Mouse (Mus musculus) neural tube, embryonic 14.5 days (tissue): Measurements from ENCODE around the gene Arhgap15. TPM values are rescaled to one million over a fixed set of nuclear protein-coding genes. Genes with fewer than 3 reads are reported as not detected.

Source experiments
- ATAC-seq: fragments of 200-750 bp; cut with Nextera tagmentation; 2 replicates; pipeline ENCODE4 v1.8.0; 2017; ENCODE audit warnings: low read depth, mild to moderate bottlenecking, moderate TSS enrichment, moderate library complexity
- H3K27ac ChIP-seq: fragments of 300-500 bp; sonication (generic); 2 replicates; pipeline ENCODE4 v1.5.1; 2014; ENCODE audit warnings: low read depth, mild to moderate bottlenecking, control low read depth, low read length, moderate library complexity, mixed read lengths
- H3K27me3 ChIP-seq: fragments of 300-500 bp; sonication (generic); 2 replicates; pipeline ENCODE4 v1.6.1; 2014; ENCODE audit warnings: low read length; ENCODE audit not compliant: control insufficient read depth, insufficient read depth
- H3K36me3 ChIP-seq: fragments of 300-500 bp; sonication (generic); 2 replicates; pipeline ENCODE4 v1.6.1; 2014; ENCODE audit warnings: low read length, mixed read lengths; ENCODE audit not compliant: control insufficient read depth, insufficient read depth
- H3K4me1 ChIP-seq: fragments of 300-500 bp; sonication (generic); 2 replicates; pipeline ENCODE4 v1.6.1; 2014; ENCODE audit warnings: low read length; ENCODE audit not compliant: control insufficient read depth, insufficient read depth
- H3K4me2 ChIP-seq: fragments of 300-500 bp; sonication (generic); 2 replicates; pipeline ENCODE4 v1.6.1; 2014; ENCODE audit warnings: mild to moderate bottlenecking, low read depth, low read length, control low read depth
- H3K4me3 ChIP-seq: fragments of 300-500 bp; sonication (generic); 2 replicates; pipeline ENCODE4 v1.5.1; 2014; ENCODE audit warnings: low read depth, low read length, control low read depth, mixed read lengths
- H3K9ac ChIP-seq: fragments of 300-500 bp; sonication (generic); replicated peaks from 2 replicates; pipeline ENCODE4 v1.6.1; 2014; ENCODE audit warnings: low read depth, mild to moderate bottlenecking, control low read depth, low read length, mixed read lengths
- H3K9me3 ChIP-seq: fragments of 300-500 bp; sonication (generic); 2 replicates; pipeline ENCODE4 v1.6.1; 2016; ENCODE audit warnings: low read length; ENCODE audit not compliant: control insufficient read depth
- WGBS: fragments of 180-500 bp; shearing (Covaris S2); extraction: QIAGEN DNeasy Blood & Tissue Kit; methylation state at CpG from one replicate; pipeline ENCODE4 v1.1.7; 2014; 5-methylcytosine and 5-hydroxymethylcytosine counted together
- polyA plus RNA-seq: library from polyadenylated mRNA; unstranded; fragments of >200 nt; fragmentation: Nextera tagmentation; extraction: Ambion mirVana; gene quantifications from 2 replicates; pipeline ENCODE4 v1.2.1, GENCODE M21; 2014

Arhgap15 gene
- polyA plus RNA-seq, 1 experiment from 2014 or later, result 3.8 TPM

DNA sequence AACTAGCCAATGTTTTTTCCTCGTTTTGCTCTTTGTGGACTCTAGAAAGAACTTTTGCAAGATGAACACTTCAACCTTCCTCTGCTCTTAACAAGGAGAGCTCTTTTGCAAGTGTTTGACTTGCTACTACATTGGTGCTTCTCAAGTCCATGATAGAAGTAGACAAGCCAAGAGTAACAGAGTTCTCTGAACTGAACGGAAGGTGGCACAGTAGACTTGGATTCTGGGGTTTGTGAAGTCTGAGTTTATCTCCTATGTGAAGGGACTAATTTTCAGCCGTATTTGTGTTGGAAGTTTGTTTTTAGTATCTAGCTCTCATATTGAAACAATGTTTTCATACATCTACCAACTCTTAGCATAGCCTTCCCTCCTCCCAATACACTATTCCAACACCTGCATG, 17.6 kb downstream of the Arhgap15 start:
- Histone ChIP-seq H3K36me3 (no peaks in the 10 kb centered on the region), H3K9me3 (no peaks in the 10 kb centered on the region)
- 95% methylated on average over 3 of the region's 3 CpGs for WGBS

DNA sequence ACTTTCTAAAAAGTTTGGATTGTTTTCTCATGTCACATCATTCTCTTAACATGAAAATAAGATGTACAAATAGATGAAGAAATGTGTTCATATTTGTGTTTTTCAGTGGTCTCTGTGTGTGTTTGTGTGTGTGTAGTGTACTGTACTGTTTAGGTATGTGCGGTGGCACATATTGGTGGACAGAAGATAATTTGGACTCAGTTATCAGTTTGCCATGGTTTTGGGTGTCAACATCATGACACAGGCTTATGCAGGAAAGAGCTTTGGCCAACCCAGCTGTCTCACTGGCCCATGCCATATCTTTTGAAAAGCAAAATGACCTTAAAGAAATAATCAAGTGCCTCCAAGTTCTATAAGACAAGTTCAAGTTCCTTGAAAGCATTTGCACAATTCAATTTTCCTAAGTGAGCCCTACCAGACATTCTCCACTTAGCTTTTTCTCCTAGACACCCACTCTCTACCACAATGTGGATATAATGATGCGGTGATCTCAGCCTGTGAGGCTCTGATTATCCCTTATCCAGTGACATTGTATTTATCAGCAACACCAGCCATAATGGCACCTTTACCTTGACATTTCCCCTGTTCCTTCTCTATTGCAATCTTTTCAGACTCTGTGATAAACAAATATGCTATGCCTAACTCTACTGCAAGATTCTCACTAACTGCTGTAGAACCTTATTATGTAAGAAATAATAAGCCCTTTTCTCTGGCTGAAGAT, 21.4 kb downstream of the Arhgap15 start:
- Histone ChIP-seq H3K36me3 (no peaks in the 10 kb centered on the region), H3K27ac (no peak overlapping the region), H3K9ac (no peak overlapping the region), H3K4me2 (no peak overlapping the region), H3K4me3 (no peak overlapping the region), H3K4me1 (no peaks in the 10 kb centered on the region), H3K9me3 (no peaks in the 10 kb centered on the region), H3K27me3 (no peaks in the 10 kb centered on the region)
- WGBS, result 99% methylated on average over 2 of the region's 2 CpGs
- ATAC-seq, result no peak

More for the DNA sequence above, 17.6 kb downstream of the Arhgap15 start:
- Histone ChIP-seq H3K9ac (no peak overlapping the region), H3K27me3 (no peaks in the 10 kb centered on the region), H3K4me3 (no peak overlapping the region), H3K27ac (no peak overlapping the region), H3K4me2 (no peak overlapping the region), H3K4me1 (no peaks in the 10 kb centered on the region)
- no peak for ATAC-seq

DNA sequence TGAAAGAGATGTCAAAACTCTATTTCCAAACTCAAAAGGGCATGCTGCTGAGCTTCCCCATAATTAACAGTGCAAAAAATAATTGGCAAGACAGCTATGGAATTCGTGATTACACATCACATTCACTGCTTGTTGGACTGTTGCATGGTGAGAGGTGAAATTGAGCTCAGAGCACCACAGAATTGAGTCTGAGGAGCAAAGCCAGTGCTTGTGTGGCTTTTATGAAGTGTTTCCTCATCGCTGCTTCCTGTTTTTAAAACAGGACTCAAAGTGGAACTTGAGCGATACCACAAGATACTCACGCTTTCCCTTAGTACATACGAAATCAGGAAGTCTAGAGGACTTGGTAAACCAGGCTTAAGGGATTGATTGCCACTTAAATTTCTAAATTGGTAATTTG, 24.0 kb downstream of the Arhgap15 start:
- H3K36me3 ChIP-seq, result no peaks in the 10 kb centered on the region
- no peak overlapping the region for H3K4me3 ChIP-seq
- no peak overlapping the region for H3K27ac ChIP-seq
- H3K9ac ChIP-seq, result no peak overlapping the region
- no peak overlapping the region for H3K4me2 ChIP-seq
- ATAC-seq, result no peak
- no peaks in the 10 kb centered on the region for H3K27me3 ChIP-seq
- H3K4me1 ChIP-seq, result no peaks in the 10 kb centered on the region
- H3K9me3 ChIP-seq, result no peaks in the 10 kb centered on the region
- WGBS, result 79% methylated on average over 5 of the region's 5 CpGs

DNA sequence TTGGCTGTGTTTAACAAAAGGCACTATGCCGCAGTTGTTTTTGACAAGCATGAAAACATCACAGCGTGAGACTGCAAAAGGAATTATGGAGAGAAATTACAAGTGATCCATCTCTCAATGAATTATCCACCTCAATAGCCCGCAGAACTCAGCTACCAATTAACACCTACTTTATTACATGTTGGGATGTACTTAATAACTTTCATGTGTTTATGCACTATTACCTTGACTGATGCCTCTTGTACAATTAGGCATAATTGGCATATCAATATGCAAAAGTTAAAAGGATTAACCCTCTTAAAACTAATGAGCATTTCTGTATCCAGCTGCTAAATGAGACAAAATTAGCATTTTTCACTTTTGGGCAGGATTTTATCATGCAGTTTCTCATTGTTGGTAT, 33.5 kb downstream of the Arhgap15 start:
- Histone ChIP-seq H3K36me3 (no peaks in the 10 kb centered on the region), H3K27me3 (no peaks in the 10 kb centered on the region), H3K9me3 (no peaks in the 10 kb centered on the region), H3K4me3 (no peak overlapping the region), H3K9ac (no peak overlapping the region), H3K4me1 (peaks cover 6% of the 10 kb centered on the region; the same call in 1 of the 2 replicates), H3K27ac (no peak overlapping the region), H3K4me2 (no peak overlapping the region)
- ATAC-seq, result peak; percentile 62; the same call in 1 of the 2 replicates
- 37% methylated on average over 3 of the region's 3 CpGs for WGBS

DNA sequence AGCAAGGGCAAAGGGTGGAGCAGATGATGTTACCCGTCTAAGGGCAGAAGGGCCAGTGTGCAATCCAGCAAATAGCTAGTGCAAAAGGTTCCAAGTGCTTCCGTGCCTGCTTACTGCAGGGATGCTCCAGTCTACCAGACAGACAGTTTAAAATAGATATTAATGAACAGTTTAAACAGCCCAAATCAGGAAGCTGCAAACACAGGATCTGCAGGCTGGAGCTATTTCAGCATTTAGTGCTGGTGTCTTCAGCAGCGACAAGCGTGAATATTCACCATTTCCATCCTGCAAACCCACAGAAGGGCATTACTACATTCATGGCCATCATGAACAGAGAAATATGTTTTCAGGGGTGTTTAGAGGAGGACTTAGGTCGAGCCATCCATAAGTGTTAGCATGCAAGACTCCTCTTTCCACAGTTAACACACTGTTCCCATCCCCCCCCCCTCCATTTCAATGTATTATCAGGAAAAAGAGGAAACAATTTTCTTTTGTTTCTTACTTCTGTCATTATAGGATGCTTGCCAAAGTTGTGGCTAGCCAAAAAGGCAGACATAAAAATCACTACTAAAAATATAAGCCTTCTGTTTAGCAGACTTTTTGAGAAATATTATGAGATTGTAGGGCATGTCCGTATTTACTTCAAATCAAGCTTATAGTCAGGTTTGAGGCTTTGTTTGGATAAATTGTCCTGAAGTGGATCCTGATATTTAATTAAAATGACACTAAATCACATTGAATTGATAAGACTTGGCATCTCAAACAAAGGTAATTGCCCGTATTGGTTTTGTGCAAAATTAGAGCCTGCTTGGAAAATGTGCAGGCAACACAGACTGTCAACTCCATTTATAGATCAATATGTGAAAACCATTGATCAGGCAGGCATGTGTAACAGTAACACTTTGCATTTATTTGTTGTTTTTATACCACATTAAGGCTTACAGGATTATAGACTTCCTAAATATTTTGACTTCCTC, 35.4 kb downstream of the Arhgap15 start:
- no peak overlapping the region for H3K27ac ChIP-seq
- H3K4me1 ChIP-seq, result peaks cover 9% of the 10 kb centered on the region; the same call in 1 of the 2 replicates
- no peak for ATAC-seq
- H3K36me3 ChIP-seq, result no peaks in the 10 kb centered on the region
- H3K9ac ChIP-seq, result no peak overlapping the region
- H3K27me3 ChIP-seq, result no peaks in the 10 kb centered on the region
- no peak overlapping the region for H3K4me3 ChIP-seq
- 59% methylated on average over 7 of the region's 7 CpGs for WGBS
- H3K4me2 ChIP-seq, result no peak overlapping the region
- H3K9me3 ChIP-seq, result no peaks in the 10 kb centered on the region

DNA sequence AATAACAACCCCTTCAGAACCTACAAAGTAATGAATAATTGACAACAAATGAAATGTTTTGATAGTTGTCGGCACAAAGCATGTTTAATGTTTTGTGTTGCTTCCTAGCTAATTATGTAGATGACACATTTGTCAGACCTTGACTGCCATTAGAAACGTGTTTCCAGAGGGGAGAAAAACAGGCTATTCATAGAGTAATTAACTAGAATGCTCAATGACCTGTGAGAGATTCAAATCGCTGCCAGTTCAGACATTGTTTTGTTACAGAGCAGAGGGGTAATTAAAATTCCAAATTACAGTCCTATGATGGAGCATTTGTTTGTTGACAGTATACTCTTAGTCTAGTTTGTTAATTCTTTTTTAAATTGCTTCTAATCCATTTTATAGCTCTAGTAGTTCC, 37.5 kb downstream of the Arhgap15 start:
- H3K4me3 ChIP-seq, result no peak overlapping the region
- no peak for ATAC-seq
- H3K9me3 ChIP-seq, result no peaks in the 10 kb centered on the region
- H3K36me3 ChIP-seq, result no peaks in the 10 kb centered on the region
- no peak overlapping the region for H3K9ac ChIP-seq
- no peak overlapping the region for H3K27ac ChIP-seq
- WGBS, result 7% methylated on average over 3 of the region's 3 CpGs
- no peak overlapping the region for H3K4me2 ChIP-seq
- peaks cover 9% of the 10 kb centered on the region; the same call in 1 of the 2 replicates for H3K4me1 ChIP-seq
- 0 out of 2 replicates have a peak, but pooled peaks cover 3% of the 10 kb centered on the region for H3K27me3 ChIP-seq

DNA sequence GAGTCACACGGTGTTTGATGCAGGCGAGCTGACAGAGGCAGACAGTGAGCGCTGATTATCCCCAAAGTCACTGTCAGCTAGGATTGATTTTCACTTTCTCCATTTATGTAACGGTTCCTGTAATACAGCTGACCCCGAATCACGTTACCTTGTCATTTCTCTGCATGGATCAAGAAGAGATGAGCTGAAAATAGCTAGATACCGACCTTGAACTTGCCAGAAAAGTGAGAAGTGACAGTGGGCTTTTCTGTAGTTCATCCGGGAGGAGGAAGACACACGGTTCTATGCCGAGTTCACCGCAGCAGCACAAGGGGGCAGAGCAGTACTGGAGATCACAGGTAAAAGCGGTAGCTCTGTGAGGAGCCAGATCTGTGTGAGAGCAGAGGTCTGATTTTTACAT, 38.5 kb downstream of the Arhgap15 start:
- Histone ChIP-seq H3K4me1 (peaks cover 9% of the 10 kb centered on the region; the same call in 1 of the 2 replicates), H3K4me3 (no peak overlapping the region), H3K36me3 (no peaks in the 10 kb centered on the region), H3K27me3 (0 out of 2 replicates have a peak, but pooled peaks cover 3% of the 10 kb centered on the region), H3K9me3 (no peaks in the 10 kb centered on the region), H3K4me2 (no peak overlapping the region), H3K27ac (no peak overlapping the region), H3K9ac (no peak overlapping the region)
- ATAC-seq, result peak; percentile 82; the same call in 1 of the 2 replicates
- WGBS, result 45% methylated on average over 12 of the region's 12 CpGs

DNA sequence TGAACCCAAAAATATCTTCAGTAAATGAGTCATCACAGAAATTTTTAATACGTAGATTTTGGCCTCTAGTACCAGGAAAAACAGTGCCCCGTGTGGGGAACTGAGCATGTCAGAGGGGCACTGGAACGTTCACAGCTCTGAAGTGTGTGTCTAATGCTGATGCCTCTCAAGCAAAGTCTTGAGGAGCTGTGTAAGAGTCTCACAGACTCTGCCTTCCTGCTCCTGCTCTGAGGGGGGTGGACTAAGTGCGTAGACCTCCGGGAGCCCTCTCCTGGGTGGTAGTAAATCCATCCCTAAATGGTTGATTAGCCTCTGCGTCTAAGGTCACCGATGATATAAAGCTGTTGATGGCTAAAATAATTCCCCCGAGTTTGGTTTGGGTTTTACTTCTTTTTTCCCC, 39.9 kb downstream of the Arhgap15 start:
- Histone ChIP-seq H3K9ac (no peak overlapping the region), H3K9me3 (no peaks in the 10 kb centered on the region), H3K4me3 (no peak overlapping the region), H3K36me3 (no peaks in the 10 kb centered on the region), H3K27ac (no peak overlapping the region), H3K4me2 (peak overlapping the region; percentile 19; the same call in 1 of the 2 replicates), H3K4me1 (peaks cover 9% of the 10 kb centered on the region; the same call in 1 of the 2 replicates), H3K27me3 (0 out of 2 replicates have a peak, but pooled peaks cover 3% of the 10 kb centered on the region)
- WGBS, result 25% methylated on average over 8 of the region's 8 CpGs
- peak; percentile 53 for ATAC-seq
